Mouse (Mus musculus): ENCODE measurements around the gene Tubgcp4. TPM values are rescaled to one million over a fixed set of nuclear protein-coding genes. Genes with fewer than 3 reads are reported as not detected.

Gene Tubgcp4
- total RNA-seq, 2 experiments from 2014 or later: 36.6 to 44.3 TPM

DNA sequence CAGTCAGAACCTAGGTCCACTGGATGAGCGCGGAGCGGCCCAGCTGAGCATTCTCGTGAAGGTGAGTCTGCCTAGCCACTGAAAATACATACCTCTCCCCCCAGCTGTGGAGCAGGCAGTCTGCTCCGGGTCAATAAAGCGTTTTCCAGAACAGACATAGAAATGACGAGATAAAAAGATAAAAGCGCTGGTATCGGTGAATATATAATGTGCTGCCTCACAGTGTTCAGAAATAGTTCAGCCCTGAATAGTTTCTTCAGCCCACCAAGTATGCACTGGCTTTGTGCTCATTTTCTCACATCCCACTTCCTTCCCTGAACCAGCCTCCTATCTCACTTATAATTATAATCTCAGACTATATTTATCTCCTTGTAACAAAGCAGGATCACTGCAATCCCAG, 25.0 kb downstream of the Tubgcp4 start:
- no peak for DNase-seq

DNA sequence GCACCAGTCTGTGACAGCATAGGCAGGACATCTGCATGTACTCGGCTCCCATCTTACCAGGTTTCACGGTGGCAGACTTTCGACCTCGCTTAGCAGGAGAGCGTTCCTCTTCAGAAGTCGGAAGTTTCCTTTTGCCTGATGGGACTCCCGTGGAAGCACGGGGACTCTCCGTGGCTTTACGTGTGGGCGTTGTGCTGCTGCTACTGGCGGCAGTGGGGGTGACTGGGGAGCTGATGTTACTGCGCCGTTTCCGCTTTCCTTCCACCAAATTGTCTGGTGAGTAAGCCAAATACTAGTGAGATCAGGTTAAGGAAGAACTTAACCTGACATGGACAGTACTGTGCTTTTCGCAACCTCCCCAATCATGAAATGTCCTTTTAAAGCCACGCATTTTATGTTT, 33.8 kb downstream of the Tubgcp4 start:
- DNase-seq: no peak

DNA sequence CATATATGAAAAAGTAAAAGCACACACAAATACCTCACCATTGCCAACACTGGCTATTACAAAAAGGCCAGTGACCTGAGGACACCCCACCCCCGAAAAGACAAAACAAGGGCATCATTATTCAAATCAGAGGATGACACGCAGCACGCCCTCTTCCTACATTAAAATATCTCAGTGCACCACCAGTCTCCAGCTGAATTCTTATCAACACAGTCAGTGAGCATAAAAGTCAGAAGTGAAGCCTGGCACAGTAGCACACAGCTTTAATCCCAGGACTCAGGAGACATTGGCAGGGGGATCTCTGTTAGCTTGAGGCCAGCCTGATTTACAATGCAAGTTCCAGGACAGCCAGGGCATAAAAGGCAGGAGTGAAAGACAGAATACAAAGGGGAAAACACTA, 36.1 kb downstream of the Tubgcp4 start:
- no peak for DNase-seq

DNA sequence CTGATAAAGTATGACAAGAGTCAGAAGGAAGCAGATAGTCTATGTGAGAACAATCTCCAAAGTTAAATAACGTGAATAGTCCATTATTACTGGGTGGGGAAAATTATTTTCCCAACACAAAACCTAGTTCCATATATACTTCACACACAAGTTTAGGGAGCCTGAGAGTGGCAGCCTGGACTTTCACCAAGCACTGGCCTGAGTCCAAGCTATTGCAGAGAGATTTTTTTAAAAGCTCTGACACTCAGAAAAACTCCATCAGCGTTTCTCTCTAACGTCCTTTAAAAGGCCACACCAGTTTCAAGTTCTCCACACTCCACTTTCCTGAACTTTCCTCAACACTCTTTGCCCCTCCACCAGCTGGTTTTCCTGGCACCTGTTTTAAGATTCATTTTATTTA, 44.0 kb downstream of the Tubgcp4 start:
- DNase-seq: peak; percentile 14 to 27

DNA sequence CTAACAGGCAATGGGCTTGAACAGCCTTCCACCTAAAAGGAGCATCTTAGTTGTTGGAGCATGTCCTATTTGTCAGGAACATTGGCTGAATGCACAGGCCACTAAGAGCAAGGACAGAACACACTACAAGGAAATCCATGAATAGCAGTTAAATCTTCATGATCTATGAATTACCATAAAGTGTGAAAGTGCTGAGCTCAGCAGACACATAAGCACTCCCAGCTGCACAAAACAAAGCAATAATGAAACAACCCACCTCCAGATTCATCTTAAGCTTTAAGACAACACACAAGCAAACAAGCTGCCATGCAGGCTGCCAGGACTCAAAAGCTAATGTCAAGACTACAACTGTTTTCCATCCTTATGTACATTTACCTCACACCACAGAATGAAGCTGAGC, 48.7 kb downstream of the Tubgcp4 start:
- no peak for DNase-seq

DNA sequence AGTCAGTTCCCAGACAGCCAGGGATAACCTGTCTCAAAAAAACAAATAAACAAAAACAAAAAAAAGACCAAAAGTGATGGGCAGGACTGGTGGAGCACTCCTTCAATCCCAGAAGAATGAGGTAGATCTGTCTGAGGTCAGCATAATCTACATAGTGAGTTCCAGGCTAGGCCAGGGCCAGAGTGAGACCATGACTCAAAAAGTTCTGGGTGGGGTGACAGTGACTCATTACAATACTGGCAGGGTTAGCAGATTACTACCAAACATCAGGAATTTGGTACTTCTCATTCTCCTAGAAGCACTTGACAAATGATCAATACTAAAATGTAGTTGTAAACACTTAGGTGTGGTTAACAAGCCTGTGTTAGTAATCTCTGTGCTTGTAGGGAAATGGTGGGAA, 49.5 kb downstream of the Tubgcp4 start:
- DNase-seq: peak; percentile 25 to 39

DNA sequence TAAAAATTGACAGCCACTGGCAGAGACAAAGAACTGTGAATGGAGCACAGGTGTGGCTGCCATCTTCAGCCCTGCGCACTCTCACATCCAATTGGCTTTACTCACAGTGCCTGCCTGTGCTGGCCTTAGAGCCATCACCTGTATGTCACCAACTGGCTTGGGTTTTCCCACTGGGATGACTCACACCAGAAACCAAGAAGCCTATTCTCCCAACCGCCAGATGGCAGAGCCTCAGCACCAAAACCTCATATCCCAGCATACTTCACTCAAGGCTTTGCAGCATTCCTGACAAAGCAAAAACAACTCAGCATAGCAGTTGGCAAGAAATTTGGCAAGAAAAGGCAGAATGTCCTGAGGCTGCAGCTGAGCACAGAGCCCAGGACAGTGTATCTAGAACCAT, 52.6 kb downstream of the Tubgcp4 start:
- DNase-seq: peak; percentile 68 to 76

DNA sequence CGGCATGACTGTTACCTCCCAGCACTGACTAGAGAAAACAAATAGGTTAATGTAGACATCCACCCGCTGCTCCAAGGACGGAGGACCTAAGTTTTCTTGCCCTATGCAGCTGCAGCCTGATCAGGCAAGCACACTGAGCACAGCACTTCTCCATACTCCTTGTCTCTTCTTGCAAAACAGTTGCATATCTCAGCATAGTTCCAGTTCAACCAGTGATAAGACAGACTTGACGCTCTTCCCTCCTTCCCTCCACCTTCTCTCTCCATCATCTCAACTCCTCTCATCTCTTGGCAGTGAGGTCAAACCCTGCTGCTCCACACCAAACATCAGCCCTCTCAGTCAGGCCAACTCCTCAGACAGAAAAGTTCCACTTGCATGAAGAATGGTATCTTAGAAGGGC, 57.7 kb downstream of the Tubgcp4 start:
- DNase-seq: no peak

DNA sequence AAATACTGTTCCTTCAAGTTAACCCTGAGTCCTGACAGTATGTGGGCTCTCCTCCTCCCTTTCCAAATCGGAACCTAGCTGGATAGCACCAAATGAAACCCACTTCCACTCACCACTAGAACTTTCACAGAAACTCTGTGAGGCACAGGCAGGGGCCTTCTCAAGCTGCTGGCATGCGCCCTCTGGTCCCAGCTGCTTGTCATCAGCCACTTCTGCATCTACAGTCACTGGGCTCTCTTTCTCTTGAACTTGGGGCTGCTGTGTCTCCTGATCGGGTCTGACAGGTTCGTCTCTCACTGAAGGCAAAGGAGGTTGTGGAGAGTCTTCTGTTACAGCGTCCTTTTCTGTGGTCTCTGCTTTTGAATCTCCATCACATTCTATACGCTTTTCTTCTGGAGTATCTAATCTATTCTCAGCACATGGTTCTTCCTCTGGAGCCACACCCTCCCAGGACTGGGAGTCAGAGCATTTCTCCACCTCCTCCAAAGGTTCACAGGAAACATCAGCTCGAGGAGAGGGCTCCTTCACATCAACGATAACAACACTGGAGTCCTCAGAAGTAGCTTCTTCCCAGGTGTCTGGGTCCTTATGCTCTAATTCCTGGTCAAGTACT, 65.1 kb downstream of the Tubgcp4 start:
- DNase-seq: no peak

DNA sequence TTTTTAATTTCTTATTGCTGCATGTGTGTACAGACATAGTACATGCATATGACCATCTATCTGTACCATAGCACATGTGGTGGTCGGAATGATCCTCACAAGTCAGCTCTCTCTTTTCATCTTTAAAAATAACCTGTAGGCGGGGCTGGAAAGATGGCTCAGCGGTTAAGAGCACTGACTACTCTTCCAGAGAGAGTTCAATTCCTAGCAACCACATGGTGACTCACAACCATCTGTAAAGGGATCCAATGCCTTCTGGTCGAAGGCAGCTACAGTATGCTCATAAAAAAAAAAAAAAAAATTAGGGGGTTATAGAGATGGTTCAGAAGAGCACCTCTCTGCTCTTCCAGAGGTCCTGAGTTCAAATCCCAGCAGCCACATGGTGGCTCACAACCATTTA, 69.0 kb downstream of the Tubgcp4 start:
- DNase-seq: no peak

DNA sequence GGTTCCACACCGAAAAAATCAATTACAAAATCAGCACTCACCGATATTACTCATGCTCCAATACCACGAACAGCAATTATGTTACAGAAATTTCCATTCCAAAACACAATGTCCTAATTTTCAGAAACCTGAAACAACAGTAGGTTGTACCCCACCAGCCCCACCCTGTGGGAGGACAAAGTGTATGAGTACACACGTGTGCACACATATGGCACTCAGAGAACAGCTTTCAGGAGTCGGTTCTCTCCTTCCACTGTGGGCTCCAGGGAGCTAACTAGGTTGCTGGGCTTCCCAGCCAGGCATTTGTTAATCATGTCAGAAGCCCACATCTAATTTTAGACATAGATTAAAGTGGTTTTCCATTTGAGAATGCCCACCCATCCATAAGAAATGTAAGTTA, 73.6 kb downstream of the Tubgcp4 start:
- no peak for DNase-seq

Other genes with a start within 250 kb of the Tubgcp4 start
- 10 to 100 TPM; 31.9 to 36.2 TPM for gene Ubr1, start 199.9 kb upstream of the Tubgcp4 start, total RNA-seq (2021)
- gene Tmem62, start 193.6 kb upstream of the Tubgcp4 start, total RNA-seq (2021): 10 to 100 TPM; 10.6 to 23.8 TPM
- gene Ccndbp1, start 162.3 kb upstream of the Tubgcp4 start, total RNA-seq (2021): 10 to 100 TPM; 41.7 to 50.2 TPM
- not detected for gene Epb42, start 133.6 kb upstream of the Tubgcp4 start, total RNA-seq (2021)
- not detected for gene Tgm5, start 84.8 kb upstream of the Tubgcp4 start, total RNA-seq (2021)
- gene Tgm7, start 60.9 kb upstream of the Tubgcp4 start, total RNA-seq (2021): not detected
- gene Adal, start 30.2 kb upstream of the Tubgcp4 start, total RNA-seq (2021): 10 to 100 TPM; 19.4 to 21.4 TPM
- 10 to 100 TPM in 1 of 2 experiments, 1 to 10 TPM in 1; 9.0 to 10.2 TPM for gene Lcmt2, start 30.0 kb upstream of the Tubgcp4 start, total RNA-seq (2021)
- 10 to 100 TPM; 15.1 to 18.2 TPM for gene Zscan29, start 471 bp downstream of the Tubgcp4 start, total RNA-seq (2021)
- 10 to 100 TPM; 59.0 to 73.9 TPM for gene Trp53bp1, start 100.8 kb downstream of the Tubgcp4 start, total RNA-seq (2021)
- gene Map1a, start 118.9 kb downstream of the Tubgcp4 start, total RNA-seq (2021): 1 to 10 TPM; 6.0 to 7.0 TPM
- 10 to 100 TPM; 49.5 to 50.3 TPM for gene Ppip5k1, start 184.7 kb downstream of the Tubgcp4 start, total RNA-seq (2021)
- gene Ckmt1, start 187.1 kb downstream of the Tubgcp4 start, total RNA-seq (2021): 1 to 10 TPM; 5.8 to 6.6 TPM
- gene Strc, start 216.5 kb downstream of the Tubgcp4 start, total RNA-seq (2021): under 1 TPM; 0.10 to 0.76 TPM
- gene Pdia3, start 243.1 kb downstream of the Tubgcp4 start, total RNA-seq (2021): 100 to 1,000 TPM; 412 to 415 TPM
- gene Catsper2, start 243.1 kb downstream of the Tubgcp4 start, total RNA-seq (2021): 1 to 10 TPM; 1.9 to 2.9 TPM